In genomic region chr11:88707228-88707775, GRCm38 (mm10) we compare ENCODE assay signal across 14 mouse cellular contexts. TPM values are rescaled to one million over a fixed set of nuclear protein-coding genes. Genes with fewer than 3 reads are reported as not detected.
DNase-seq lines count a peak whose midpoint lies in the region; ATAC-seq lines count a peak whose summit lies in the region.
"Had no signal": no experiment of that assay in that cellular context is flagged by ENCODE, and none has a peak within 500 bp of the region (broad histone marks: within the 10 kb centered on the region; RNA-seq: fewer than 3 reads in every experiment).

No protein-coding gene starts in this region.

- no peak for ATAC-seq in hindbrain, embryonic 11.5 days (ENCODE audit: low FRiP score)
- no peak for ATAC-seq in hindbrain, embryonic 16.5 days
- no peak for ATAC-seq in intestine, embryonic 15.5 days
- ATAC-seq: intestine, embryonic 16.5 days had no signal

- H3K27me3 ChIP-seq in hindbrain, embryonic 11.5 days (ENCODE audit: control insufficient read depth, insufficient read depth, low read length), result no peaks in the 10 kb centered on the region
- no peaks in the 10 kb centered on the region for H3K27me3 ChIP-seq in hindbrain, embryonic 16.5 days (replicated peaks; ENCODE audit: control insufficient read depth, insufficient read depth, low read length)
- H3K27me3 ChIP-seq in embryonic facial prominence, embryonic 10.5 days (replicated peaks; ENCODE audit: low read depth, poor library complexity, severe bottlenecking), result no peaks in the 10 kb centered on the region
- no peaks in the 10 kb centered on the region for H3K27me3 ChIP-seq in intestine, embryonic 15.5 days (replicated peaks)

- H3K36me3 ChIP-seq in hindbrain, embryonic 11.5 days (ENCODE audit: control insufficient read depth, insufficient read depth, low read length), result peaks cover 5% of the 10 kb centered on the region
- peaks cover 8% of the 10 kb centered on the region for H3K36me3 ChIP-seq in hindbrain, embryonic 16.5 days (ENCODE audit: control insufficient read depth, insufficient read depth, low read length)
- peaks cover 99% of the 10 kb centered on the region for H3K36me3 ChIP-seq in embryonic facial prominence, embryonic 10.5 days (replicated peaks)
- 0 out of 2 replicates have a peak, but pooled peaks cover 3% of the 10 kb centered on the region for H3K36me3 ChIP-seq in intestine, embryonic 15.5 days

- no peak overlapping the region for H3K27ac ChIP-seq in hindbrain, embryonic 11.5 days (ENCODE audit: low read depth, low read length)
- no peak overlapping the region for H3K27ac ChIP-seq in hindbrain, embryonic 16.5 days (ENCODE audit: low read depth, low read length)
- peak overlapping the region; percentile 10; the same call in 1 of the 2 replicates for H3K27ac ChIP-seq in embryonic facial prominence, embryonic 10.5 days (replicated peaks)
- no peak overlapping the region for H3K27ac ChIP-seq in intestine, embryonic 15.5 days
- H3K27ac ChIP-seq: macrophage had no signal

- H3K4me1 ChIP-seq in hindbrain, embryonic 11.5 days (replicated peaks; ENCODE audit: control insufficient read depth, insufficient read depth, low read length), result peaks cover 28% of the 10 kb centered on the region
- peaks cover 25% of the 10 kb centered on the region for H3K4me1 ChIP-seq in hindbrain, embryonic 16.5 days (ENCODE audit: control insufficient read depth, insufficient read depth, low read depth, low read length)
- peaks cover 81% of the 10 kb centered on the region for H3K4me1 ChIP-seq in embryonic facial prominence, embryonic 10.5 days
- peaks cover 15% of the 10 kb centered on the region for H3K4me1 ChIP-seq in intestine, embryonic 15.5 days (replicated peaks)

- H3K9me3 ChIP-seq in hindbrain, embryonic 11.5 days (ENCODE audit: control insufficient read depth, low read length), result no peaks in the 10 kb centered on the region
- no peaks in the 10 kb centered on the region for H3K9me3 ChIP-seq in hindbrain, embryonic 16.5 days (ENCODE audit: control insufficient read depth, low read length)
- H3K9me3 ChIP-seq in embryonic facial prominence, embryonic 10.5 days, result no peaks in the 10 kb centered on the region
- no peaks in the 10 kb centered on the region for H3K9me3 ChIP-seq in intestine, embryonic 15.5 days

- no peak overlapping the region for H3K4me3 ChIP-seq in hindbrain, embryonic 11.5 days (ENCODE audit: low read depth, low read length)
- no peak overlapping the region for H3K4me3 ChIP-seq in hindbrain, embryonic 16.5 days (ENCODE audit: low read length)
- no peak overlapping the region for H3K4me3 ChIP-seq in embryonic facial prominence, embryonic 10.5 days
- no peak overlapping the region for H3K4me3 ChIP-seq in intestine, embryonic 15.5 days (replicated peaks)
- H3K4me3 ChIP-seq: myocyte had no signal

- DNase-seq in hindbrain, embryonic 11.5 days (ENCODE audit: low spot score), result no peak
- peak; percentile 77 for DNase-seq in 3T3-L1 (ENCODE audit: low read depth, low spot score)
- DNase-seq in embryonic facial prominence, embryonic 10.5 days (ENCODE audit: low spot score), result no peak
- DNase-seq in kidney, postnatal 14 days, result peak; percentile 60
- DNase-seq in spleen, adult 12 weeks (ENCODE audit: low spot score), result no peak
- DNase-seq in frontal cortex, postnatal 14 days (ENCODE audit: low spot score in 2 of 2), result no peak
- DNase-seq: cerebellum, adult 11 months; heart, adult 11 months; thymus, postnatal 36 days had no signal

- WGBS in hindbrain, embryonic 11.5 days, result 73% methylated on average over 11 of the region's 11 CpGs
- WGBS in hindbrain, embryonic 16.5 days, result 63% methylated on average over 11 of the region's 11 CpGs
- 53% methylated on average over 11 of the region's 11 CpGs for WGBS in embryonic facial prominence, embryonic 10.5 days
- 58% methylated on average over 11 of the region's 11 CpGs for WGBS in intestine, embryonic 15.5 days

- H3K4me2 ChIP-seq in hindbrain, embryonic 11.5 days (replicated peaks; ENCODE audit: low read depth, low read length), result no peak overlapping the region
- no peak overlapping the region for H3K4me2 ChIP-seq in hindbrain, embryonic 16.5 days (ENCODE audit: low read length)
- no peak overlapping the region for H3K4me2 ChIP-seq in intestine, embryonic 15.5 days (replicated peaks)

- 0 out of 2 replicates have a peak overlapping the region, but pooled peaks have one; percentile 7 for H3K9ac ChIP-seq in hindbrain, embryonic 11.5 days (ENCODE audit: low read depth, low read length)
- no peak overlapping the region for H3K9ac ChIP-seq in hindbrain, embryonic 16.5 days (ENCODE audit: low read depth, low read length)
- H3K9ac ChIP-seq in intestine, embryonic 15.5 days, result no peak overlapping the region

RNA-seq across cellular contexts. Expression of gene Msi2, which starts 11.0 kb away (rescaled TPM):
- polyA plus RNA-seq in hindbrain, embryonic 11.5 days (2014; fragmentation: Nextera tagmentation; extraction: Ambion mirVana), result 26.7 and 40.1 TPM in 2 replicates
- 28.8 and 31.0 TPM in 2 replicates for polyA plus RNA-seq in hindbrain, embryonic 16.5 days (2015; fragmentation: Nextera tagmentation; extraction: Ambion mirVana)
- polyA plus RNA-seq in embryonic facial prominence, embryonic 10.5 days (2016; fragmentation: Nextera tagmentation; extraction: Ambion mirVana), result 20.2 and 22.6 TPM in 2 replicates
- 10.9 and 11.1 TPM in 2 replicates for polyA plus RNA-seq in intestine, embryonic 15.5 days (2015; fragmentation: Nextera tagmentation; extraction: Ambion mirVana)

Comparison
In these comparisons a context has a peak if more than half of its experiments do, and no peak if none do; other contexts are left out.
1. DNase-seq: peak in 3T3-L1 (single experiment) and kidney, postnatal 14 days (single experiment); none in hindbrain, embryonic 11.5 days (single experiment), embryonic facial prominence, embryonic 10.5 days (single experiment), spleen, adult 12 weeks (single experiment) and frontal cortex, postnatal 14 days (0 of 2).